Mouse (Mus musculus) liver, embryonic 12.5 days (tissue): ENCODE results near the gene Mrpl20. TPM values are rescaled to one million over a fixed set of nuclear protein-coding genes. Genes with fewer than 3 reads are reported as not detected.

ENCODE experiments used
- ATAC-seq: fragments of 200-750 bp; cut with Nextera tagmentation; 2 replicates; pipeline ENCODE4 v1.8.0; 2017; ENCODE audit warnings: moderate number of reproducible peaks, mild to moderate bottlenecking, moderate library complexity
- H3K27ac ChIP-seq: fragments of 300-500 bp; sonication (generic); 2 replicates; pipeline ENCODE4 v1.5.1; 2016; ENCODE audit warnings: mild to moderate bottlenecking
- H3K27me3 ChIP-seq: fragments of 300-500 bp; sonication (generic); replicated peaks from 2 replicates; pipeline ENCODE4 v1.6.1; 2016; ENCODE audit warnings: mild to moderate bottlenecking, moderate library complexity
- H3K36me3 ChIP-seq: fragments of 300-500 bp; sonication (generic); 2 replicates; pipeline ENCODE4 v1.6.1; 2016; ENCODE audit warnings: mild to moderate bottlenecking, moderate library complexity
- H3K4me1 ChIP-seq: fragments of 300-500 bp; sonication (generic); 2 replicates; pipeline ENCODE4 v1.6.1; 2016
- H3K4me2 ChIP-seq: fragments of 300-500 bp; sonication (generic); 2 replicates; pipeline ENCODE4 v1.6.1; 2016; ENCODE audit warnings: mild to moderate bottlenecking, moderate library complexity
- H3K4me3 ChIP-seq: fragments of 300-500 bp; sonication (generic); 2 replicates; pipeline ENCODE4 v1.5.1; 2016; ENCODE audit warnings: mild to moderate bottlenecking, moderate library complexity
- H3K9ac ChIP-seq: fragments of 300-500 bp; sonication (generic); 2 replicates; pipeline ENCODE4 v1.6.1; 2016; ENCODE audit warnings: mild to moderate bottlenecking, moderate library complexity
- H3K9me3 ChIP-seq: fragments of 300-500 bp; sonication (generic); replicated peaks from 2 replicates; pipeline ENCODE4 v1.6.1; 2016; ENCODE audit warnings: mild to moderate bottlenecking, moderate library complexity
- WGBS: fragments of 180-500 bp; shearing (Covaris S2); methylation state at CpG from one replicate; pipeline ENCODE4 v1.1.7; 2016; ENCODE audit not compliant: insufficient replicate concordance; 5-methylcytosine and 5-hydroxymethylcytosine counted together
- polyA plus RNA-seq: library from polyadenylated mRNA; unstranded; fragments of >200 nt; fragmentation: Nextera tagmentation; extraction: Ambion mirVana; gene quantifications from 2 replicates; pipeline ENCODE4 v1.2.1, GENCODE M21; 2016

The Mrpl20 gene
- polyA plus RNA-seq, 1 experiment from 2014 or later = 223 TPM

GRCm38 (mm10) chr4:155773335-155774078, 29.2 kb upstream of the Mrpl20 start:
- Histone ChIP-seq H3K4me1 (peaks cover 45% of the 10 kb centered on the region), H3K27ac (no peak overlapping the region), H3K4me3 (0 out of 2 replicates have a peak overlapping the region, but pooled peaks have one; percentile 47), H3K36me3 (no peaks in the 10 kb centered on the region), H3K4me2 (peak overlapping the region; percentile 73; the same call in 1 of the 2 replicates), H3K9ac (peak overlapping the region; percentile 46), H3K9me3 (no peaks in the 10 kb centered on the region), H3K27me3 (peaks cover 75% of the 10 kb centered on the region)
- 27% methylated on average over 5 of the region's 5 CpGs for WGBS
- no peak for ATAC-seq

GRCm38 (mm10) chr4:155774280-155774754, 28.4 kb upstream of the Mrpl20 start, which contains the start of gene Vwa1:
Gene Vwa1 (minus strand): TSS chr4:155774698.
- Histone ChIP-seq H3K27me3 (peaks cover 81% of the 10 kb centered on the region), H3K36me3 (no peaks in the 10 kb centered on the region), H3K9me3 (no peaks in the 10 kb centered on the region), H3K4me2 (peak within 1 kb of the TSS; percentile 73), H3K4me3 (peak within 1 kb of the TSS; percentile 47), H3K27ac (no peak within 1 kb of the TSS), H3K4me1 (peaks cover 43% of the 10 kb centered on the region), H3K9ac (peak within 1 kb of the TSS; percentile 46)
- under 1% methylated on average over 35 of the region's 35 CpGs for WGBS
- peak; percentile 72 for ATAC-seq

GRCm38 (mm10) chr4:155774971-155775740, 27.5 kb upstream of the Mrpl20 start:
- Histone ChIP-seq H3K27me3 (peaks cover 87% of the 10 kb centered on the region), H3K9me3 (no peaks in the 10 kb centered on the region), H3K4me1 (peaks cover 35% of the 10 kb centered on the region), H3K4me2 (peak overlapping the region; percentile 73), H3K9ac (0 out of 2 replicates have a peak overlapping the region, but pooled peaks have one; percentile 46), H3K27ac (no peak overlapping the region), H3K36me3 (no peaks in the 10 kb centered on the region), H3K4me3 (peak overlapping the region; percentile 47; the same call in 1 of the 2 replicates)
- no peak for ATAC-seq
- WGBS = 43% methylated on average over 9 of the region's 9 CpGs

GRCm38 (mm10) chr4:155775855-155776254, 26.8 kb upstream of the Mrpl20 start:
- Histone ChIP-seq H3K4me2 (no peak overlapping the region), H3K27me3 (peaks cover 87% of the 10 kb centered on the region), H3K27ac (no peak overlapping the region), H3K9ac (no peak overlapping the region), H3K4me3 (no peak overlapping the region), H3K9me3 (no peaks in the 10 kb centered on the region), H3K4me1 (peaks cover 30% of the 10 kb centered on the region), H3K36me3 (no peaks in the 10 kb centered on the region)
- ATAC-seq = no peak
- WGBS = 60% methylated on average over 3 of the region's 3 CpGs

DNA sequence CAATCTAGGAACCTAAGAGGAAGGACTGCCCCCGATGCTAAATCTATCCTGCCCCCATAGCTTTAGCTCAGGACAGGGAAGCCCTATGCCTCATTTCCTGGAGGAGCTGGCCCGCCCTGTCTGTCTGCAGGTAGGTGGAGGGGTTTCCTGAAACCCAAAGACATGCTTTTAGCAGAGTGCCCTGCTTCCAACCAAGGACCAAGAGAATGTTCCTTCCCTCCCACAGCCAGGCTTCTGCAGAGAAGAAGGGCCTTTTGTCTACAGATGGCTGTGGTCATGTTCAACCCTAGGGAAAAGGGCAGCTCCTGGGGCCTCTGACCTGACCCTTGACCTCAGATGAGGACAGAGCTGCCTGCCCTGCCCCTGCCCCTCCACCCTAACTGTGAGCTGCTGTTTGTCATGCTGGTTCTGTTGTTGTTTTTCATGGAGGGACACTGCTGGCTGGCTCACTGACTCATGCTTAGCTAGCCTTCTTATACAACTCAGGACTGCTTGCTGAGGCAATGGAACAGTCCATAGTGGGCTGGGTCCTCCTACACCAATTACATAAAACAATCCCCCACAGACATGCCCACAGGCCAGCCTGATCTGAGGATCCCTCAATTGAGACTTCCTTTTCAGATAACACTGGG, 25.9 kb upstream of the Mrpl20 start:
- Histone ChIP-seq H3K4me1 (peaks cover 30% of the 10 kb centered on the region), H3K4me3 (no peak overlapping the region), H3K9ac (no peak overlapping the region), H3K27me3 (peaks cover 84% of the 10 kb centered on the region), H3K27ac (no peak overlapping the region), H3K36me3 (no peaks in the 10 kb centered on the region), H3K4me2 (no peak overlapping the region), H3K9me3 (no peaks in the 10 kb centered on the region)
- no peak for ATAC-seq
- 19% methylated on average over 2 of the region's 2 CpGs for WGBS

DNA sequence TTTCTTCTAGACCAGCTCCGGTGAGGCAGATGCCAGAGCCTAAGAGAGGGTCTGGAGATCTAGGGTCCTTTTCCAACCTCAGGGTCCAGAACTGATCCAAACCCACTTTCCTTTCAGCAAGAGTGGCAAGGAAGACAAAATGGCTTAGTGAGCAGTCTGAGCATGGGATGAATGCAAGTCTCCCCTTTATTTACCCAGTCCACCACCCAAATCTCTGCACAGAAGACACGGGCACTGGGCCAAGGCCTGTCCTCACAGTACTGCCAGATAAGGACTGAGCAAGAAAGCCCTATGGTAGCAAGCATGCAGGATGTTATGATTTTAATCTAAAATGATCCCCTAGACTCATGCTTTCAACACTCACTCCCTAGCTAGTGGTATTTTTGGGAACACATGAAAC, 24.9 kb upstream of the Mrpl20 start:
- Histone ChIP-seq H3K4me3 (no peak overlapping the region), H3K4me1 (peaks cover 30% of the 10 kb centered on the region), H3K9me3 (no peaks in the 10 kb centered on the region), H3K4me2 (no peak overlapping the region), H3K27ac (no peak overlapping the region), H3K9ac (no peak overlapping the region), H3K36me3 (no peaks in the 10 kb centered on the region), H3K27me3 (peaks cover 84% of the 10 kb centered on the region)
- no peak for ATAC-seq
- WGBS = 61% methylated on average over 2 of the region's 2 CpGs

GRCm38 (mm10) chr4:155779498-155779897, 23.2 kb upstream of the Mrpl20 start:
- Histone ChIP-seq H3K27ac (no peak overlapping the region), H3K36me3 (no peaks in the 10 kb centered on the region), H3K4me2 (no peak overlapping the region), H3K9ac (no peak overlapping the region), H3K4me3 (no peak overlapping the region), H3K4me1 (peaks cover 30% of the 10 kb centered on the region), H3K9me3 (no peaks in the 10 kb centered on the region), H3K27me3 (peaks cover 74% of the 10 kb centered on the region)
- WGBS = 66% methylated on average over 4 of the region's 4 CpGs
- ATAC-seq = no peak

DNA sequence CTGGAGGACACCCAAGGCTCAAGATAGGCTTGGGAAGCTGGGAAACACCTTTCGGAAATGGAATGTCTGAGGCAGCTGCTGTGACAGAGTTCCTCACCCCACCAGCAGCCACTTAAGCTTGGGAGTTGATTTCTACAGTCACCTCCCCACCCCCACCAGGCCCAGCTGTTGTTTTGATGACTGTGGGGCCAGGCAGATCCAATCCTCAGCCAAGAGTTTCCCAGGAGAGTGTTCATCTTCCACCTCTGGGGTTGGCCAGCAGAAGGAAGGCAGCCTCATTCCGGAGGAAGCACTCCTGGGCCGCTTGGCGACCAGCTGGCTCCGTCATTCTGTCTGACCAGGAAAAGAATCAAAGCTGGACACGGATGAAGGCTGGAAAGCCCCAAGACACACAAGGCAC, 21.8 kb upstream of the Mrpl20 start:
- peaks cover 68% of the 10 kb centered on the region for H3K27me3 ChIP-seq
- H3K4me1 ChIP-seq = peaks cover 34% of the 10 kb centered on the region
- no peaks in the 10 kb centered on the region for H3K36me3 ChIP-seq
- H3K4me3 ChIP-seq = no peak overlapping the region
- H3K9me3 ChIP-seq = no peaks in the 10 kb centered on the region
- no peak overlapping the region for H3K27ac ChIP-seq
- H3K9ac ChIP-seq = no peak overlapping the region
- ATAC-seq = no peak
- no peak overlapping the region for H3K4me2 ChIP-seq
- WGBS = 30% methylated on average over 6 of the region's 6 CpGs

DNA sequence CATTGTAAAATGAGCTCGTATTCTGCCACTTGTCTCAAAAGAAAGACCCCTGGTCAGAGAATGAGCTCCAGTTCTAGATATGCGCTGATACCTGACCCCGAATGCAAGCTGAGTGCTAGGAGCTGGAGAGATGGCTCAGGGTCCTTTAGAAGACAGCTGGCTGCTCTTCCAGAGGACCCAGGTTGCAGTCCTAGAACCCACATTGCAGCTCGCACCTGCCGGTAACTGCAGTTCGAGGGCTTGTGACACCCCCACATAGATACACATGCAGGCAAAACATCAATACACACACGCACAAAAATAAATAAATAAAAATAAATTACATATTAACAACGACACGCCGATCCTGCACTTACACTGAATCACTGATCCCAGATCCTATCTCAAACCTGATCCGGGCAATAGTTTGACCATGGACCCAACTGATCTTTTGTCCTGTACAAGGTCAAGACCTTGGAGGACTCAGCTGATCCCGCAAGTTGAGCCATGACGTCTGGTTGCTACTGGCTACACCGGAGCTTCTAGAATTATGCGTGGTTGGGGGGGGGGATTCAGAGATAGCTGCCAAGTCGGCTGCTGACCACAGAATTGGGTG, 19.1 kb upstream of the Mrpl20 start:
- Histone ChIP-seq H3K27me3 (peaks cover 48% of the 10 kb centered on the region), H3K36me3 (no peaks in the 10 kb centered on the region), H3K4me2 (peak overlapping the region; percentile 90), H3K9ac (peak overlapping the region; percentile 75; the same call in 1 of the 2 replicates), H3K9me3 (no peaks in the 10 kb centered on the region), H3K4me1 (peaks cover 27% of the 10 kb centered on the region), H3K27ac (no peak overlapping the region), H3K4me3 (peak overlapping the region; percentile 64)
- ATAC-seq = peak; percentile 21; the same call in 1 of the 2 replicates
- WGBS = 40% methylated on average over 16 of the region's 16 CpGs

- H3K4me1 ChIP-seq = peaks cover 33% of the 10 kb centered on the region
- H3K9me3 ChIP-seq = no peaks in the 10 kb centered on the region
- peak overlapping the region; percentile 75 for H3K9ac ChIP-seq
- H3K27me3 ChIP-seq = peaks cover 42% of the 10 kb centered on the region
- under 1% methylated on average over 52 of the region's 52 CpGs for whole genome bisulfite sequencing
- no peaks in the 10 kb centered on the region for H3K36me3 ChIP-seq
- H3K4me3 ChIP-seq = peak overlapping the region; percentile 64
- ATAC-seq = peak; percentile 69
- H3K27ac ChIP-seq = peak overlapping the region; percentile 53
- H3K4me2 ChIP-seq = peak overlapping the region; percentile 90
These were observed 18.5 kb upstream of the Mrpl20 start for GRCm38 (mm10) chr4:155784081-155784701.

GRCm38 (mm10) chr4:155785246-155785645, 17.4 kb upstream of the Mrpl20 start:
- Histone ChIP-seq H3K4me2 (no peak overlapping the region), H3K9me3 (no peaks in the 10 kb centered on the region), H3K9ac (no peak overlapping the region), H3K4me3 (no peak overlapping the region), H3K27me3 (peaks cover 36% of the 10 kb centered on the region), H3K4me1 (peaks cover 36% of the 10 kb centered on the region), H3K36me3 (no peaks in the 10 kb centered on the region), H3K27ac (no peak overlapping the region)
- WGBS = 74% methylated on average over 10 of the region's 10 CpGs
- no peak for ATAC-seq
